Mouse (Mus musculus) hindbrain, embryonic 12.5 days (tissue): Measurements from ENCODE around the gene Galr3. TPM values are rescaled to one million over a fixed set of nuclear protein-coding genes. Genes with fewer than 3 reads are reported as not detected.

Experiments used
- ATAC-seq: fragments of 200-750 bp; cut with Nextera tagmentation; 2 replicates; pipeline ENCODE4 v1.8.0; 2017; ENCODE audit warnings: moderate TSS enrichment; ENCODE audit not compliant: low FRiP score
- H3K27ac ChIP-seq: fragments of 300-500 bp; sonication (generic); 2 replicates; pipeline ENCODE4 v1.5.1; 2016; ENCODE audit warnings: mild to moderate bottlenecking
- H3K27me3 ChIP-seq: fragments of 300-500 bp; sonication (generic); 2 replicates; pipeline ENCODE4 v1.6.1; 2016; ENCODE audit warnings: mild to moderate bottlenecking
- H3K36me3 ChIP-seq: fragments of 300-500 bp; sonication (generic); 2 replicates; pipeline ENCODE4 v1.6.1; 2016; ENCODE audit warnings: mild to moderate bottlenecking
- H3K4me1 ChIP-seq: fragments of 300-500 bp; sonication (generic); 2 replicates; pipeline ENCODE4 v1.6.1; 2016
- H3K4me2 ChIP-seq: fragments of 300-500 bp; sonication (generic); replicated peaks from 2 replicates; pipeline ENCODE4 v1.6.1; 2016; ENCODE audit warnings: mild to moderate bottlenecking
- H3K4me3 ChIP-seq: fragments of 300-500 bp; sonication (generic); 2 replicates; pipeline ENCODE4 v1.5.1; 2016; ENCODE audit warnings: mild to moderate bottlenecking
- H3K9ac ChIP-seq: fragments of 300-500 bp; sonication (generic); 2 replicates; pipeline ENCODE4 v1.6.1; 2016; ENCODE audit warnings: mild to moderate bottlenecking, moderate library complexity
- H3K9me3 ChIP-seq: fragments of 300-500 bp; sonication (generic); replicated peaks from 2 replicates; pipeline ENCODE4 v1.6.1; 2016; ENCODE audit warnings: mild to moderate bottlenecking
- WGBS: fragments of 180-500 bp; shearing (Covaris S2); methylation state at CpG from one replicate; pipeline ENCODE4 v1.1.7; 2016; 5-methylcytosine and 5-hydroxymethylcytosine counted together
- polyA plus RNA-seq: library from polyadenylated mRNA; unstranded; fragments of >200 nt; fragmentation: Nextera tagmentation; extraction: Ambion mirVana; gene quantifications from 2 replicates; pipeline ENCODE4 v1.2.1, GENCODE M21; 2016

The Galr3 gene
- polyA plus RNA-seq, 1 experiment from 2014 or later: not detected

- Histone ChIP-seq H3K4me1 (peaks cover 17% of the 10 kb centered on the region), H3K9me3 (no peaks in the 10 kb centered on the region), H3K27ac (no peak overlapping the region), H3K9ac (no peak overlapping the region), H3K4me3 (no peak overlapping the region), H3K4me2 (no peak overlapping the region), H3K27me3 (peaks cover 4% of the 10 kb centered on the region; the same call in 1 of the 2 replicates), H3K36me3 (peaks cover 7% of the 10 kb centered on the region; the same call in 1 of the 2 replicates)
- ATAC-seq: no peak
- WGBS: 68% methylated on average over 8 of the region's 8 CpGs
These were observed 23.5 kb downstream of the Galr3 start for GRCm38 (mm10) chr15:79065086-79065770.

GRCm38 (mm10) chr15:79066276-79066675 lies 24.6 kb downstream of the Galr3 start:
- H3K27me3 ChIP-seq: peaks cover 4% of the 10 kb centered on the region; the same call in 1 of the 2 replicates
- ATAC-seq: no peak
- no peaks in the 10 kb centered on the region for H3K9me3 ChIP-seq
- no peak overlapping the region for H3K27ac ChIP-seq
- peaks cover 13% of the 10 kb centered on the region for H3K4me1 ChIP-seq
- H3K4me3 ChIP-seq: no peak overlapping the region
- no peak overlapping the region for H3K9ac ChIP-seq
- H3K4me2 ChIP-seq: no peak overlapping the region
- 56% methylated on average over 2 of the region's 2 CpGs for WGBS
- H3K36me3 ChIP-seq: no peaks in the 10 kb centered on the region

GRCm38 (mm10) chr15:79067631-79068030 lies 25.9 kb downstream of the Galr3 start:
- ATAC-seq: no peak

GRCm38 (mm10) chr15:79068416-79068815 lies 26.7 kb downstream of the Galr3 start:
- Histone ChIP-seq H3K27ac (no peak overlapping the region), H3K4me1 (peaks cover 2% of the 10 kb centered on the region; the same call in 1 of the 2 replicates), H3K9ac (no peak overlapping the region), H3K27me3 (peaks cover 4% of the 10 kb centered on the region; the same call in 1 of the 2 replicates), H3K36me3 (no peaks in the 10 kb centered on the region), H3K4me2 (no peak overlapping the region), H3K9me3 (no peaks in the 10 kb centered on the region), H3K4me3 (no peak overlapping the region)
- ATAC-seq: no peak
- WGBS: 81% methylated on average over 3 of the region's 3 CpGs

More at GRCm38 (mm10) chr15:79067631-79068030, 25.9 kb downstream of the Galr3 start:
- peaks cover 4% of the 10 kb centered on the region; the same call in 1 of the 2 replicates for H3K4me1 ChIP-seq
- no peak overlapping the region for H3K9ac ChIP-seq
- H3K9me3 ChIP-seq: no peaks in the 10 kb centered on the region
- no peak overlapping the region for H3K4me3 ChIP-seq
- H3K27ac ChIP-seq: no peak overlapping the region
- H3K4me2 ChIP-seq: no peak overlapping the region
- H3K36me3 ChIP-seq: no peaks in the 10 kb centered on the region
- 80% methylated on average over 3 of the region's 3 CpGs for WGBS
- peaks cover 4% of the 10 kb centered on the region; the same call in 1 of the 2 replicates for H3K27me3 ChIP-seq

- no peak for ATAC-seq
- peaks cover 1% of the 10 kb centered on the region; the same call in 1 of the 2 replicates for H3K36me3 ChIP-seq
- peaks cover 10% of the 10 kb centered on the region for H3K4me1 ChIP-seq
- no peak overlapping the region for H3K27ac ChIP-seq
- H3K9me3 ChIP-seq: no peaks in the 10 kb centered on the region
- peaks cover 4% of the 10 kb centered on the region; the same call in 1 of the 2 replicates for H3K27me3 ChIP-seq
- H3K4me2 ChIP-seq: no peak overlapping the region
- H3K4me3 ChIP-seq: no peak overlapping the region
- 70% methylated on average over 5 of the region's 5 CpGs for WGBS
- no peak overlapping the region for H3K9ac ChIP-seq
These were observed 29.7 kb downstream of the Galr3 start for GRCm38 (mm10) chr15:79071117-79072039.

GRCm38 (mm10) chr15:79073752-79074151 lies 32.1 kb downstream of the Galr3 start:
- no peak for ATAC-seq
- Histone ChIP-seq H3K9me3 (no peaks in the 10 kb centered on the region), H3K4me3 (no peak overlapping the region), H3K27me3 (no peaks in the 10 kb centered on the region), H3K36me3 (peaks cover 25% of the 10 kb centered on the region), H3K4me2 (no peak overlapping the region), H3K27ac (no peak overlapping the region), H3K9ac (no peak overlapping the region), H3K4me1 (peaks cover 10% of the 10 kb centered on the region)

GRCm38 (mm10) chr15:79074446-79074845 lies 32.8 kb downstream of the Galr3 start:
- Histone ChIP-seq H3K4me2 (peak overlapping the region; percentile 94), H3K36me3 (peaks cover 32% of the 10 kb centered on the region), H3K27me3 (no peaks in the 10 kb centered on the region), H3K9ac (no peak overlapping the region), H3K9me3 (no peaks in the 10 kb centered on the region), H3K4me1 (peaks cover 10% of the 10 kb centered on the region), H3K4me3 (peak overlapping the region; percentile 90), H3K27ac (peak overlapping the region; percentile 66; the same call in 1 of the 2 replicates)
- WGBS: 37% methylated on average over 10 of the region's 10 CpGs
- ATAC-seq: no peak

GRCm38 (mm10) chr15:79074913-79075532 lies 33.3 kb downstream of the Galr3 start, which contains the start of gene Eif3l:
TSS of gene Eif3l (plus strand) at chr15:79075179.
- peak; percentile 84; the same call in 1 of the 2 replicates for ATAC-seq
- under 1% methylated on average over 49 of the region's 49 CpGs for WGBS
- peaks cover 38% of the 10 kb centered on the region for H3K36me3 ChIP-seq
- peak within 1 kb of the TSS; percentile 90 for H3K4me3 ChIP-seq
- no peaks in the 10 kb centered on the region for H3K27me3 ChIP-seq
- peaks cover 10% of the 10 kb centered on the region for H3K4me1 ChIP-seq
- H3K27ac ChIP-seq: peak within 1 kb of the TSS; percentile 66
- peak within 1 kb of the TSS; percentile 94 for H3K4me2 ChIP-seq
- H3K9ac ChIP-seq: peak within 1 kb of the TSS; percentile 90
- H3K9me3 ChIP-seq: no peaks in the 10 kb centered on the region

- ATAC-seq: no peak
- no peaks in the 10 kb centered on the region for H3K27me3 ChIP-seq
- H3K9me3 ChIP-seq: no peaks in the 10 kb centered on the region
- peak overlapping the region; percentile 94 for H3K4me2 ChIP-seq
- 42% methylated on average over 15 of the region's 15 CpGs for WGBS
- peak overlapping the region; percentile 90 for H3K4me3 ChIP-seq
- H3K9ac ChIP-seq: peak overlapping the region; percentile 90
- H3K4me1 ChIP-seq: peaks cover 10% of the 10 kb centered on the region
- H3K27ac ChIP-seq: no peak overlapping the region
- H3K36me3 ChIP-seq: peaks cover 44% of the 10 kb centered on the region
These were observed 34.1 kb downstream of the Galr3 start for GRCm38 (mm10) chr15:79075658-79076365.

GRCm38 (mm10) chr15:79079567-79079966 lies 37.9 kb downstream of the Galr3 start:
- WGBS: 98% methylated on average over 7 of the region's 7 CpGs
- Histone ChIP-seq H3K4me1 (peaks cover 9% of the 10 kb centered on the region), H3K4me2 (no peak overlapping the region), H3K9ac (no peak overlapping the region), H3K9me3 (no peaks in the 10 kb centered on the region), H3K4me3 (no peak overlapping the region), H3K36me3 (peaks cover 81% of the 10 kb centered on the region), H3K27me3 (no peaks in the 10 kb centered on the region), H3K27ac (no peak overlapping the region)
- no peak for ATAC-seq

- H3K36me3 ChIP-seq: peaks cover 85% of the 10 kb centered on the region
- H3K4me2 ChIP-seq: no peak overlapping the region
- ATAC-seq: no peak
- H3K9me3 ChIP-seq: no peaks in the 10 kb centered on the region
- no peaks in the 10 kb centered on the region for H3K27me3 ChIP-seq
- H3K27ac ChIP-seq: no peak overlapping the region
- 92% methylated on average over 6 of the region's 6 CpGs for WGBS
- H3K4me1 ChIP-seq: 0 out of 2 replicates have a peak, but pooled peaks cover 3% of the 10 kb centered on the region
- no peak overlapping the region for H3K9ac ChIP-seq
- H3K4me3 ChIP-seq: no peak overlapping the region
These were observed 50.6 kb downstream of the Galr3 start for GRCm38 (mm10) chr15:79092284-79092683.
